Mouse (Mus musculus) heart, postnatal 0 days (tissue): ENCODE measurements around the gene Lrp3.

Experiments
- CTCF ChIP-seq: IDR thresholded peaks from 2 replicates; pipeline ENCODE4 v1.5.1; 2016; ENCODE audit warnings: antibody characterized with exemption, control low read depth, low read depth
- EP300 ChIP-seq: IDR thresholded peaks from 2 replicates; pipeline ENCODE4 v1.6.1; 2016; ENCODE audit warnings: antibody characterized with exemption, low read depth

DNA sequence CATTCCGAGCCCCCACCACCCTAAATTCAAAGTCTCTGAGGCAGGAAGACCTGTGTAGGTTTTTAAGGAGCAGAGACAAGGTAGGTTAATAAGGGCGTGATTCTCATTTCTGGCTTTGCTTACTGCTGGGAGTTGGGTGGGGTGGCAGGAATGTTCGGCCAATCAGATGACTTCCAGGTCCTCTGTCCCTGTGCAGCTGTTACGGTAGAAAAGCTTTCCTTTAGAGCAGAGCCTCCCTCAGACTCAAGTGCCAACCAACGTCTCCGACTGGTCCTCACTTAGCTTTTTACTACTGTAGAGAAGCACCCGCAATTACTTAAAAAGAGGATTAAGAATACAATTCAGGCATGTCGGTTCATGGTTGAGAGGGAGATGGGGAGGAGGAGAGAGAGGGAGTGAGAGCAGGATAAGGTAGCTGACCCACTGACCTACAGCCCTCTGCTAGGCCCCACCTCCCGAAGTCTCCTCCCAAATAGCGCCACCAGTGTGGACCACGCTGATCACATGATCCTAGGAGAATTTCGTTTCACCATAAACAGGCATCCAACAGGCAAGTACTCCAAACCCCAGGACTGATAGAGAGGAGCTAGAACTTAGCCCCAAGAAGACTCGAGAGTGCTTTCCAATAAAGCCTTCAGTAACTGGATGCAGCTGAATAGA, 17.6 kb upstream of the Lrp3 start:
- TF ChIP-seq CTCF: no peak
- no peak for TF ChIP-seq EP300
